Mouse (Mus musculus) CD4-positive helper T cell, adult 2 months (primary cell): ENCODE data around the gene Med7.
A peak's percentile ranks its signal among the peaks of the same experiment; 100 is the strongest.

Experiments
- DNase-seq: peaks from one replicate; pipeline ENCODE4 v3.0.0-alpha.2; 2012; ENCODE audit warnings: low read depth, missing footprints, low spot score

The Med7 gene

DNA sequence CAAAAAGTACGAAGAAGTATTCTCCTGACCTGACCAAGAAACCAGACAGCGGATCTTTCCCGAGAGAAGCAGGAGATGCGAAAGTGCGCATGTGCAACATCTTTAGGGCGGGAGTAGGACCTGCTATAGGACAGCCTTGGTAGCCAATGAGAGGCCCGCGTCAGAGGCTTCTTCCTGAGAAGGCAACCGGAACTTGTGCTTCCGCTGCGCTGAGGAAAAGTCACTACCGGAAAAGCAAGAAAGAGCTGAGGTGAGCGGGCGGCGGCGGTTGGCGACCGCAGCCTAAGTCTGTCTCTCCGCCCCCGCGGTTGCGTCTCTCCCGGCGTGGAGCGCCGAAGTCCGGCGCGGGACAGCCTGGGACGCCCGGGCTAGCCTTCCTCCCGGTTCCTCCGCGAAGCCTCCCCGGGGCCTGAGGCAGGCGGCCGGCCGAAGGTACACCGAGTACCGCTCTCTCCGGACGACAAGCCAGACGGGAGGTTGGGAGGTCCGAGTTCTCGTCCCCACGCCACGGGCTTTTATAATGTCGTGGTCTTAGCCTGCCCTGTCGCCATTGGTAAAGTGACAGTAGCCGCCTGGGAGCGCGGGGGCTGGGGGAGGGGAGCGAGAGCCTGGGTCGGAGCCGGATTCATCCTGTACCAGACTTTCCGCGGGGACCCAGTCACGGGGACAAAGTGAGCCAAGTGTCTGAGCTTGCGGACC is at the start of gene Med7:
Med7 (plus strand) TSS at position 166 of the 699 bp plus-strand sequence.
- peak; percentile 97 for DNase-seq

DNA sequence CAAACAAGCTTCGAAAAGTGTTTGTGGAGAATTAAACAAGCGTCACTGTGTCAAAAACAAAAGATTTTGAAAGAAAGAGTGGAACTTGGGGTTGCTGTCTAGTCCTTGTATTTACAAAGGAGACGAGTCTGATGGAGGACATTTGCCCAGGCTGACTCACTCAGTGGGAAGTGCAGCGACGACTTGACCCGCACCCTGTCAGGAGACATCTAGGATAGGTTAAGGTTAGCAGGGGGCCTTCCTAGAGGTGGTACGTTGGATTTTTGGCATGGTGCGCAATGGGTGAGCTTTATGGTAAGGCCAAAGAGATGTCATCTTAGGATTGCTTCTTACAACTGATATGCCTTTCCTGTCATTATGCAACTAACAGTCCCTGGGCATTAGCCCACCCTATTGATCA is 49.7 kb upstream of the Med7 start:
- DNase-seq, result peak; percentile 46

DNA sequence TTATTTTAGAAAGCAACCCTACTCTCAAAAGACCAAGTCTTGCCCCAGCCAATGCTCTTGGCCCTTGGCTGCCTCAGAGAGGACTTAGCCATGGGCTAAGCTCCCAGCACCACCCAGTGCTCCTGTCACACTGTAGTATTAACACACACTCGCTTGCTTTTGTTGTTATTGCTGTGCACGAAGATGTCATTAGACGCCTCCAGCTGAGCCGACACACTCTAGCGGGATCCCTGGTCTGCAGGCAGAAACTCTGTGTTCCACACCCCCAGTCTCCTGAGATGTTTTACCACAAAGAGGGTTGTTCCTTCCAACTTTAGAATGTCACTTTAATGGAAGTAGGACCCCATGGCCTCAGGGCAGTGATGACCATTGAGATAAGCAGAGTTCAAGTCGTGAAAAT is 48.3 kb upstream of the Med7 start:
- peak; percentile 58 for DNase-seq

GRCm38 (mm10) chr11:46389336-46390117 is 47.2 kb upstream of the Med7 start, which contains the start of gene Itk:
Gene Itk, minus strand, starts transcription at chr11:46389515.
- DNase-seq, result peak; percentile 94

DNA sequence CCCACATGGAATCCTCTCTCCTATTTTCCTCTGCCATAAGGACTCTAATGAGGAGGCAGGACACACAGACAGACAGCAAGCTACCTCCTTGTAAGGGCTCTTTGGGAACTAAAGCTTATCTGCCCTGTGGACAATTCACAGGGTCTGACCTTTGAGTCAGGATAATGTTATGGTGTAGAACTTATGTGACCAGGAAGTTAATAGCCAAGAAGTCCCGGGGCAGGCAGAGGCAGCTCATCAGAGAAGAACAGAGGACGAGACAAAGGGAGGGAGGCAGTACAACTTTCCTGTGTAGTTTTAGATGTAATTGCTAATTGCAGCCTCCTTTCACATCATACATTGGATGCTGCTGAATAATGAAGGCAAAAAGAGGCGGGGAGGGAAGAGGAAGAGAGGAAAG is 46.1 kb upstream of the Med7 start:
- peak; percentile 35 for DNase-seq

GRCm38 (mm10) chr11:46392890-46393289 is 43.8 kb upstream of the Med7 start:
- peak; percentile 64 for DNase-seq

GRCm38 (mm10) chr11:46393413-46393812 is 43.3 kb upstream of the Med7 start:
- peak; percentile 64 for DNase-seq

- DNase-seq, result no peak
Observed at GRCm38 (mm10) chr11:46395088-46395487, 41.6 kb upstream of the Med7 start.

GRCm38 (mm10) chr11:46395698-46396097 is 41.0 kb upstream of the Med7 start:
- no peak for DNase-seq

- DNase-seq, result peak; percentile 60
Observed at GRCm38 (mm10) chr11:46396167-46396859, 40.4 kb upstream of the Med7 start, which contains the start of gene Fam71b. Gene Fam71b, plus strand, starts transcription at chr11:46396559.

- no peak for DNase-seq
Observed at GRCm38 (mm10) chr11:46396860-46397179, 39.9 kb upstream of the Med7 start.

GRCm38 (mm10) chr11:46397900-46398299 is 38.8 kb upstream of the Med7 start:
- no peak for DNase-seq

DNA sequence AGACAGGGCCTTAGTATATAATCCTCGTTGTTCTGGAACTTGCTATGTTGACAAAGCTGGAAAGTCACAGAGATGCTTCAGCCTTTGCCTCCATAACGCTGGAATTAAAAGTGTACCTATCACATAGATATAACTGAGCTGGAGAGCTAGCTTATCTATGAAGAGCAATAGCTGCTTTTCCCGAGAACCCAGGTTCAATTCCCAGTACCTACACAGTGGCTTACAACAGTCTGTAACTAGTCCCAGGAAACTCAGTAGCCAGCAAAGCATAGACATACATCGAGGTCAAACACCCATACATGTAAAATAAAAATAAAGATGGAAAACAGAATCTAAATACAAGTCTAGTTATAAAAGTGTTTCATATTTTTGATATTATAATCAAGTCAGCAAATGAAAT is 38.3 kb upstream of the Med7 start:
- no peak for DNase-seq

DNA sequence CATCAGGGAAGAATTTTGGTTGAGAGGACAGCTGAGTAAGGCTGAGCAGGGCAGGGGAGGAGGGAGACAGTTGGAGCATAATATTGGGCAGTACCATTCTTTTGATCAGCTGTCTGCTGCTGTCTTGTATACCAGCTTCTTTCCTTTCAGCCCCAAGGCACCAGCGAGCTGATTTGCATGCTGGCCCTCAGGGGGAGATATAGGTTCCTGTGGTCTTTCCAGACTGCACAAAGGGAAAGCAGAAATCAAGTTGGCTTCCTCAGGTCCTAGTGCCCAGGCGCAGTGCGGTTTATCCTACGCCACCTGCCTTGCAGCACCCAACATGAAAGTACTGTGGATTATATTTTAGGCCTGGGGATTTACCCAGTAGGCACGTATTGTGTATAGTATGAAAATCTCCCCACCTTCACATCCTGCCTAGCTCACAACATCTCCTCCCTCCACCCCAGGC is 37.8 kb upstream of the Med7 start:
- peak; percentile 90 for DNase-seq

DNA sequence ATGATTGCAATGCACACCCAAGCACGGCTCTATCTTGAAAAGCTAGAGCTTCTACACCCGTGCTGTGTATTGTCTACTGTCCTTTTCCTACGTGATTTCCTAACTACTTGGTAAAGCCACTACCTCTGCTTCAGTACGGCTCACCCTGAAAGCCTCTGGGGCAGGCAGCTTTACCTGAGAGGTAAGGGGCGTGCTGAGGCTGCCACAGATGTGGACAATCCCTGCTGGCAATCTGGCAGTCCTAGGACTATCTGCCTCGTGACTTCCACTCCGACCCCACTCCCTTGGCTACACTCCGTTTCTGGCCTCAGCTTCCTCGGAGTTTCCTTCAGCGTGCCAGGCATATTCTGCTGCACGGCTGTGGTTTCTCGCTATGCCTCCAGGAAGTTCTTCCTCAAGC is 35.2 kb upstream of the Med7 start:
- DNase-seq, result no peak

DNA sequence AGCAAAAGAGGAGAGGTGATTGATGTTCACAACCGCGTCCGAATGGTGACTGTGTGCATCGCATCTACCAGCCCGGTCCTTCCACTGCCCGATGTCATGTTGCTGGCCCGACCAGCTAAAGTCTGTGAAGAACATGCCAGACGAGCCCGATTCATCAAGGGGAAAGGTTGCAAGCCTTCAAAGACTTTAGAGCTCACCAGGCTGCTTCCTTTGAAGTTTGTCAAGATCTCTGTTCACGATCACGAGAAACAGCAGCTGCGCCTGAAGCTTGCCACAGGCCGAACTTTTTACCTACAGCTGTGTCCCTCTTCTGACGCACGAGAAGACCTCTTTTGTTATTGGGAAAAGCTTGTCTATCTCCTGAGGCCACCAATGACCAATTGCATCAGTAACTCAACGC is 31.7 kb upstream of the Med7 start:
- peak; percentile 67 for DNase-seq

DNA sequence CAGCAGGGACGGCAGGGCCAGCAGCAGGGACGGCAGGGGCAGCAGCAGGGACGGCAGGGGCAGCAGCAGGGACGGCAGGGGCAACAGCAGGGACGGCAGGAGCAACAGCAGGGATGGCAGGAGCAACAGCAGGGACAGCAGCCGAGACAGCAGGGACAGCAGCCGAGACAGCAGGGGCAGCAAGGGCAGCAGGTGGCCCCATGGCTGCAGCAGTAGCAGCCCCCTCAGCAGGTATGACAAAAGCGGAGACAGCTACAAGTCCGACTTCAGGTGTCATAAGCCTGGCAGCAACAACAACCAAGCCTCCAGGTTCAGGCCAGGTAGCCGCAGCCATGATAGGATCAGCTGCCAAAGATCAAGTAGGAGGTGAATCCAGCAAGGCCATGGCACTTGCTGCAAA is 30.0 kb upstream of the Med7 start:
- DNase-seq, result no peak

DNA sequence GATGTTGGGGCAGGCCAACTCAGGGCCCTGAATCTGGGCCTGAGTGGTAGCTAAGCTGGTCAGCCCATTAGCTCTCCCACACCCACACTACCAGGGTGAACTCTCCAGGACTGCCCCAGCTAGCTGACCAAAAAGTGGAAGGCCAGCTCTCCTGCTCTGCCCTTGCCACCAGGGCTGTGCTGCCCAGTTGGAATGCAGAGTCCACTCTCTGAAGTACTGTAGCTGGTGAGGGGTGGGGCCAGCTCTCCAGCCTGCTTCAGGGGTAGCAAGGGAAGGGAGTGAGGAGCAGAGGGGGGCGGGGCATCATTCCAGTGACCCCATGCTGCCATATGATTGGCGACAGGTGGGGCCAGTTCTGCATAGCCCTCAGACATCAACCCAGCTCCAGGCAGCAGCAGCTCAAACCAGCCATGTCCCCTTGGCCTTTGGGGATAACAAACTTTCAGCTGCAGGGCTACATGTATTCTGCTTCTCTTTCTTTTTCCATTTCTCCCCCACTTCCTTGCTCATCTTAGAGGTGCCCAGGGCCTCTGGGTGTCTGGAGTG is 26.6 kb upstream of the Med7 start:
- no peak for DNase-seq

DNA sequence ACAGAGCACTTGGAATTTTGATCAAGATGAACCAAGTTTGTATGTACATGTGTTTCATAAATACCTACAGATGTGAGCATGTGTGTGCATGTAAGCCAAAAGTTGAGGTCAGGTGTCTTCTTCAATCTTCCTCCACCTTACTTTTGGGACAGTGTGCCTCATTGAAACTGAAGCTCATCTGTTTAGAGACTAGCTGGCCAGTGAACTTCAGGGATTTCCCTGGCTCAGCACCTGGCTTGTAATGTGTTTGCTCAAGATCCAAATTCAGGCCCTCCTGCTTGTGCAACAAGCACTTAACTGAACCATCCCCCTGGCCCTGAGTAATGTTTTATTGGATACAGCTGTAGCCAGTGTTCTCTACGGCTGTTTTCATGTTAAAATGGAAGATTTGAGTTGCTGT is 18.3 kb upstream of the Med7 start:
- DNase-seq, result no peak

DNA sequence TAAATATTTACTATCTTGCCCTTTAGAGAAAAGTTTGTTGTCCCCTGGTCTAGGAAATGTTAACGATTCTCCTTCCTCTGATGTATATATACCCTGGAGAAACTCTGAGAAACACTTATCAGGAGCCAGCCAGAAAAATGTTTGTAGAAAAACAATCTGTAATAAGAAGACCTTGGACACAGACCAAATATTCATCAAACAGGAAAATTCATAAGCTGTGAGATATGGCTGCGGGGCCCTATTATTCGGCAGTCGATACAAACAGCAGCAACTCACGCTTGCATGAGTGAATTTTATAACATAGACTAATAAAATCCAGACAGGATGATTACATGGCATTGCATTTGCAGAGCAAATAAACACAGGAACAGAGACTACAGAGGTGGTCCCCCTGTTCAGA is 17.9 kb upstream of the Med7 start:
- DNase-seq, result no peak

DNA sequence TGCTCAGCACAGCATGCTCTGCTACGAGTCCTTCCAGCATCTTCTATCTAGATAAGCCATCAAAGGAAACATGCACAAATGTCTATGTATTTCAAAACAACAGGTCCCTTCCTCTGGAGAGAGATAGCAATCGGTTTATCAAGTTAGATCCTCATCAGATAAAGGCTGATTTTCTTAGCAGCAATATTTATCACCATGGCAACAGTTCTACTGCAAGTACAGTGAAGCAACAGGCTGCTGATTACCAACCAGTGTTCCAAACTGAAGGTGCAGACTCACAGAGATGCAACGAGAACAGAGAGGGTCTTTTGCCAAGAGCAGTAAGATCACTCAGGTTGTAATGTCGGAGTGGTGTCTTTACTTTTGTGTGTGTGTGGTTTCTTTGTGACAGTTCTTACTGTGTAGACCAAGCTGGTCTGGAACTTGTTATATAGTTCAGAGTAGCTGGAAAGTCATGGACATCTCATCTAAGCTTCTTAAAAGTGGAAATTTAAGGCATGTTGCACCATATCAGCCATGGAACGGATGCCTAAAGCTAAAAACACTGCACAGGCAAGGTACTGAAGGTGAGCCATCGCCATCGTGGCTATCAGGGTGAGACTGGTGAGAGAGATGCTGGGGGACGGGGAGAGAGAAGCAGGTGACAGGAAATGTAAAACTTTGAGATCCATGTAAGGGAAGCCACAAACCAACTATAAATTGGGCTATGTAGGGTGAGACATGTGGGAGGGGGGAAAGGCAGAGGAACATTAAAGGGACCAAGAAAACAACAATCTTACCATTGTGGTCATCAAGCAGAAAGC is 15.4 kb upstream of the Med7 start:
- DNase-seq, result peak; percentile 73
